Mouse (Mus musculus): ENCODE measurements around the gene Vwa2. TPM values are rescaled to one million over a fixed set of nuclear protein-coding genes. Genes with fewer than 3 reads are reported as not detected.
A peak's percentile ranks its signal among the peaks of the same experiment; 100 is the strongest.

The Vwa2 gene
- not detected for total RNA-seq (2021)
- long read RNA-seq, experiment 1 = 0 reads
- long read RNA-seq, experiment 2 = 0 reads

- no peak for DNase-seq
These were observed at the start of gene Vwa2 for GRCm38 (mm10) chr19:56873816-56874600. Gene Vwa2 (plus strand): TSS chr19:56874249.

GRCm38 (mm10) chr19:56826047-56826631, 47.9 kb upstream of the Vwa2 start, which contains the start of gene Tdrd1:
Gene Tdrd1 (plus strand): TSS chr19:56826209.
- no peak for DNase-seq

- no peak for DNase-seq
These were observed 45.7 kb upstream of the Vwa2 start for GRCm38 (mm10) chr19:56828305-56828704.

GRCm38 (mm10) chr19:56829267-56829666, 44.8 kb upstream of the Vwa2 start:
- no peak for DNase-seq

- no peak for DNase-seq
These were observed 43.9 kb upstream of the Vwa2 start for GRCm38 (mm10) chr19:56830163-56830562.

GRCm38 (mm10) chr19:56835340-56835739, 38.7 kb upstream of the Vwa2 start:
- DNase-seq = no peak

GRCm38 (mm10) chr19:56838942-56839706, 34.9 kb upstream of the Vwa2 start:
- peak; percentile 35 for DNase-seq

GRCm38 (mm10) chr19:56842974-56843373, 31.1 kb upstream of the Vwa2 start:
- DNase-seq = no peak

- no peak for DNase-seq
These were observed 21.5 kb upstream of the Vwa2 start for GRCm38 (mm10) chr19:56852590-56852989.

GRCm38 (mm10) chr19:56856455-56856854, 17.6 kb upstream of the Vwa2 start:
- DNase-seq = no peak

GRCm38 (mm10) chr19:56867701-56868100, 6.3 kb upstream of the Vwa2 start:
- DNase-seq = no peak

GRCm38 (mm10) chr19:56874601-56875315, 709 bp downstream of the Vwa2 start:
- no peak for DNase-seq

GRCm38 (mm10) chr19:56877364-56877763, 3.3 kb downstream of the Vwa2 start:
- no peak for DNase-seq

GRCm38 (mm10) chr19:56887879-56888278, 13.8 kb downstream of the Vwa2 start:
- no peak for DNase-seq

- DNase-seq = no peak
These were observed 14.6 kb downstream of the Vwa2 start for GRCm38 (mm10) chr19:56888654-56889053.

GRCm38 (mm10) chr19:56891438-56891837, 17.4 kb downstream of the Vwa2 start:
- DNase-seq = no peak

GRCm38 (mm10) chr19:56892586-56892985, 18.5 kb downstream of the Vwa2 start:
- no peak for DNase-seq

- no peak for DNase-seq
These were observed 19.3 kb downstream of the Vwa2 start for GRCm38 (mm10) chr19:56893326-56893725.

GRCm38 (mm10) chr19:56897654-56898053, 23.6 kb downstream of the Vwa2 start:
- DNase-seq = no peak

- no peak for DNase-seq
These were observed 30.0 kb downstream of the Vwa2 start for GRCm38 (mm10) chr19:56904095-56904494.

GRCm38 (mm10) chr19:56905395-56905794, 31.3 kb downstream of the Vwa2 start:
- no peak for DNase-seq

- no peak for DNase-seq
These were observed 33.8 kb downstream of the Vwa2 start for GRCm38 (mm10) chr19:56907850-56908249.
